Mouse (Mus musculus) lung, postnatal 36 days (tissue): ENCODE results near the gene Nrip1.
A peak's percentile ranks its signal among the peaks of the same experiment; 100 is the strongest.

ENCODE experiments used
- DNase-seq: peaks from one replicate; pipeline ENCODE4 v3.0.0; 2022; ENCODE audit warnings: mixed read lengths

The Nrip1 gene

DNA sequence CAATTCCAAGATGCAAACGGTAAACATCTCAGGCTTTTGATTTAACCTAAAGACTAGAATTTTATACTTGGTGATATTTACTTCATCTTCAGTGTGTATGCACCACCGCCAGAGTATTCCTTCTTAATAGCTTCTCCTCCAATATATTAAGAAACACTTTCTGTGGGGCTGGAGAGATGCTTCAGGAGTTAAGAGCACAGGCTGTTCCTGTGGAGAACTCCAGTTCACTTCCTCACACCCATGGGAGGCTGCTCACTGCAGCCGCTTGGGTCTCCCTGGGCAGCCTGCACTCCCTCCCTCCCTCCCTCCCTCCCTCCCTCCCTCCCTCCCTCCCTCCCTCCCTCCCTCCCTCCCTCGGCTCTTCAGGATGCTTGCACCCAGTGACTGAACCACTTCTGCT, 110.2 kb downstream of the Nrip1 start:
- no peak for DNase-seq

DNA sequence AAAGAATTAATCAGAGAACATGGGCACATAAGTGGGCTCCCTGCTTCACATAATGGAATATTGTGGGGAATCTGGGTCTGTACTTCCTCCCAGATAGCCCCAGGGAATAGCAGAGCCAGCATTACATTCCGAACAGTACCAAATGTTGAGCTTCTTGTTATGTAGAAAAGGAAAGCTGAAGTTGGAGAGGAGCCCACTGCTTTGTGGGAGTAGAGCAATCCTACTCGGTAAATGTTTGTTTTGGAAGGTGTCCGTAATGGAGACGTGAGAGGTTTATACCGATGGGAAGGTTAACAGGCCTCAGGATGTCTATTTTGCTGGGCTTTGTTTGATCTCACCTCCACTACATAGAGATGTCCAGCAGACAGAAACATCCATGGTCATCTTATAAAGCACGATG, 113.3 kb downstream of the Nrip1 start:
- peak; percentile 36 for DNase-seq

DNA sequence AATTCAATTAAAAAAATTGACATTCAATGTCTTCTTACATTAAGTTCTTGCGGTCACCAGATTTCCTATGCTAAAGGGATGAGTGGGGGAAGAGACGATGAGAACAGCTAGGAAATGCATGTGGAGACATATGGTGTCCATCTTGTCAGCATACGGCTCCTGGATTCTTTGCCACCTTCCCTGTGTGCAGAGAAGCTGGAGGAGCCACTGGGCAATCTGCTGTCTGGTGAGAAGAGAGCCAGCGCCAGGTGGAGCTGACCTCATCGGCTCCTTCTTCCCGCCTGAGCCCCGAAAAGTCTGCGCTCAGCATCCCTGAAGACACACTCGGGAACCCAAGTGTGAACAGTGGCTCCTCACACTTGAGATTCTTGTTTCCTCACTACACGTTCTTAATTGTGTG, 121.8 kb downstream of the Nrip1 start:
- no peak for DNase-seq

DNA sequence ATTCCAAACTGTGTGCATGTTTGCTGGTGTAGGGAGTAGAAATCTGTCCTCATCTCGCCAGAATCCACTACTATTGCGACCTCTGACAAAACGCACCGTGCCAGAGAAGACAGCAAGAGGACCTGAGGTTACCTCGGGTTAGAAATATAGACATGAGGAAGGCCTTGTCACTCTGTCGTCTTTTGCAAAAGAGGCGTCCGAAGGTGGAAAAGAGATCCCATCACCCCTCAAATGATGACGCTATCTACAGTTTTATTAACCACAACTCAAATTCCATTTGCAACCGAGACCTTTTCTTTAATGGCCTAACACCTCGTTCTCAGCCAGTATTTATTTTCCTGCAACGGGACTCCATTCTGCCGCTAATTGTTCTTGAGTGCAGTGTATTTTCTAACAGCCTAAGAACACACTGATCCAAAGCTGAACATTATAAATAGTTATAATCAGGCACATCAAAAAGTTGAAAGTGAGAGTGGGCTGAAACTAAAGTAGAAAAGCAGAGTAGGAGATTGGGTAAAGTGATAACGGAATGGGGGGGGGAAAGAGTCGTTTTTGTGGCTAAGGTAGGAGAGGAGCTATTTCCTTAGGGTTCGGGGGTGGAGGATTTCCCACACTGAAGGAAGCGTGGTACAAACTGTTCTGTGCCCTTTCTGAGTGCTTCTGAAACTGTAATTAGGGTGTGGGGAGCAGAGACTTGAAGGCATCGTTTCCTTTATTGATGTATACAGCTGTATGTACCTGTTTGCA, 124.1 kb downstream of the Nrip1 start:
- DNase-seq = no peak

DNA sequence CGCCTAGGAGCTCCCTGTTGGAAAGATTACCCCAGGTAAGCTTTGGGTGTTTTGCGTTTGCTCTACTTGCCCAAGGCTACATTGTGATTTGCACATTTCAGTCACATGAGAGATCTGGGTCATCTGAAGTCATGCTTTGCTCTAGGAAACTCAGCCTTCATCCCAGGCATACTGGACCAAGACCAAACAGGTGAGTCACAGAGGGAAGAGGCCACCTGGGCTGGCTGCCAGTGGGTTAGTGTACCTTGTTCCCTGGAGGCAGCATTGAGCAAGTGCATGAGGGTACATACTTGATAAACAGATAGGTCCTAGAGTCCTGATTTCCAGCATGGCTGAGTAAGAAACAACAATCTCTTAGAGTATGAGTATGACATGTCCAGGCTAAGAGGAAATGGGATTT, 130.8 kb downstream of the Nrip1 start:
- peak; percentile 84 for DNase-seq

DNA sequence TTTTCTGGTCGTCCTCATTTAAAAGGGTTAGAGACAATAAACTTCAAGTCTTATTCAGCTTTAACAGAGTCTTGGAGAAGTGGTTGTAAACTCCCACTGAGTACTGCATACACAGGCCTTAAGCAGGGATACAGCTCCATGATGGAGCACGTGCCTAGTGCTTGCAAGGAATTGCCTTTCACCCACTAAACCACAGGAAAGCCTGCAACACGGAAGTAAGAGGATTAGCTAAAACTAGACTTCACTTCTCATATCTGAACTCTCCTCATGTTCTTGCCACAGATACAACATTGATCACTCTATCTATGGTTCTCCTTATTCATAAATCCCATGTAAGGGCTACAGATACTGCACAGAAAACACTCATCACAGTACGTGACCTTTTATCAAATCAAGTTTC, 132.4 kb downstream of the Nrip1 start:
- no peak for DNase-seq

DNA sequence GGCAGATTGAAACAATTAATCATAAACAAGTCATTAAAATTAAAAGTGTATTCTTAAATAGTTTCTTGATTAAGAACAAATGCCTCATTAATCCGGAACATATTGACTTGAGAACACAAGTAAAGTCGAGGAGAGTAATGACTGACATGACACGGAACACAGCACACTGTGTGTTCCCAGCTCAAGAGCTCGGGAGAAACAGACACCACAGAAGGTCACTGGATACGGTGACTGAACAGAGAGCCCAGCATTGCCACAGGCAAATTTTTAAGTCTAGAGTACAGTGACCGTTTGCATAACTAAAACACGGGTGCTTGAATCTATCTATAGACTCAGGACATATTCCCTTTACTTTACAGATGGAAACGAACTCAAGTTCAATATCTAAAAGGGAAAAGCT, 134.3 kb downstream of the Nrip1 start:
- no peak for DNase-seq

DNA sequence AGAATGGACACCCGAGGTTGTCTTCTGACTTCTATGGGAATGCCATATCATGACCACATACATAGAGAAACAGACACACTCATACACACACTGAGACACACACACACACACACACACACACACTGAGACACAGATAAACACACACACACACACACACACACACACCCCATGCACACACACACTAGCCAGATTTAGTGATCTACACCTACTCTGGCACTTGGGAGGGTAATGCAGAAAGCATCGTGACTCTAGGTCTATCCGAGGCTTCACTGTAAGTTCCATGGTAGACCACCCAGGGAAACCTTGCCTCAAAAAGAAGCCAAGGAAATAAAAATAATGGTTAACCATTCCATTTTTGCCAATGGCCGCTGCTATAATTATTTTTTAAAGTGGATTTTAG, 134.8 kb downstream of the Nrip1 start:
- DNase-seq = no peak
